Mouse (Mus musculus) MEL (cell line): ENCODE measurements at regions not wholly inside any gene's neighbourhood (a gene's known extent, or its start where the extent isn't known, plus 50 kb on each side); places are given as distances from the start of the nearest gene placed in this dataset.

ENCODE experiments used
- ETS1 ChIP-seq: IDR thresholded peaks from 2 replicates; pipeline ENCODE4 v1.6.1; 2012; ENCODE audit warnings: low read depth, mild to moderate bottlenecking, inconsistent platforms, low read length, improper control_type of control experiment, moderate library complexity
- MAZ ChIP-seq: IDR thresholded peaks from 2 replicates; pipeline ENCODE4 v1.6.1; 2012; ENCODE audit warnings: low read depth, mild to moderate bottlenecking, inconsistent platforms, low read length, improper control_type of control experiment
- POLR2A ChIP-seq, 2 experiments: IDR thresholded peaks; 2 replicates each; pipeline ENCODE4 v1.6.1; 2011 to 2012; ENCODE audit warnings: low read length in 2 of 2, mild to moderate bottlenecking in 2 of 2, control low read depth in 1 of 2, improper control_type of control experiment in 1 of 2, low read depth in 1 of 2, moderate library complexity in 1 of 2; ENCODE audit not compliant: control insufficient read depth in 1 of 2, insufficient read depth in 1 of 2, poor library complexity in 1 of 2
- TBP ChIP-seq: IDR thresholded peaks from 2 replicates; pipeline ENCODE4 v1.8.0; 2011; ENCODE audit warnings: low read depth, low read length, improper control_type of control experiment

- TF ChIP-seq MAZ (no peak), ETS1 (no peak), POLR2A (IDR thresholded peaks at IDR 0.05; ENCODE audit: control insufficient read depth in 1 of 2, insufficient read depth in 1 of 2, low read depth in 1 of 2, low read length in 2 of 2, poor library complexity in 1 of 2) (no peak), TBP (no peak)
These were observed 74.2 kb upstream of the B3gat1 start for GRCm38 (mm10) chr9:26659366-26659765.
